Mouse (Mus musculus) embryonic facial prominence, embryonic 13.5 days (tissue): ENCODE measurements around the gene Fam234a. TPM values are rescaled to one million over a fixed set of nuclear protein-coding genes. Genes with fewer than 3 reads are reported as not detected.
"Not testable (repeated sequence)": the region's sequence is repeated elsewhere in the genome, so short reads cannot be mapped to it uniquely, and the experiment has no call there.

ENCODE experiments used
- ATAC-seq: fragments of 200-750 bp; cut with Nextera tagmentation; 2 replicates; pipeline ENCODE4 v1.8.0; 2017; ENCODE audit warnings: low read depth; ENCODE audit not compliant: insufficient number of reproducible peaks, insufficient read depth, low FRiP score, low TSS enrichment
- H3K27ac ChIP-seq: fragments of 300-500 bp; sonication (generic); 2 replicates; pipeline ENCODE4 v1.5.1; 2015; ENCODE audit warnings: moderate library complexity, mild to moderate bottlenecking, inconsistent platforms
- H3K27me3 ChIP-seq: fragments of 300-500 bp; sonication (generic); 2 replicates; pipeline ENCODE4 v1.6.1; 2015; ENCODE audit warnings: mild to moderate bottlenecking, inconsistent platforms
- H3K36me3 ChIP-seq: fragments of 300-500 bp; sonication (generic); 2 replicates; pipeline ENCODE4 v1.6.1; 2015; ENCODE audit warnings: mild to moderate bottlenecking, inconsistent platforms
- H3K4me1 ChIP-seq: fragments of 300-500 bp; sonication (generic); 2 replicates; pipeline ENCODE4 v1.6.1; 2015; ENCODE audit warnings: inconsistent platforms
- H3K4me2 ChIP-seq: fragments of 300-500 bp; sonication (generic); 2 replicates; pipeline ENCODE4 v1.6.1; 2015; ENCODE audit warnings: moderate library complexity, mild to moderate bottlenecking, inconsistent platforms
- H3K4me3 ChIP-seq: fragments of 300-500 bp; sonication (generic); 2 replicates; pipeline ENCODE4 v1.5.1; 2015; ENCODE audit warnings: mild to moderate bottlenecking, inconsistent platforms
- H3K9ac ChIP-seq: fragments of 300-500 bp; sonication (generic); 2 replicates; pipeline ENCODE4 v1.6.1; 2015; ENCODE audit warnings: mild to moderate bottlenecking, inconsistent platforms
- H3K9me3 ChIP-seq: fragments of 300-500 bp; sonication (generic); 2 replicates; pipeline ENCODE4 v1.6.1; 2016; ENCODE audit warnings: inconsistent platforms
- WGBS: fragments of 180-500 bp; shearing (Covaris S2); methylation state at CpG from one replicate; pipeline ENCODE4 v1.1.7; 2015; ENCODE audit warnings: mixed read lengths; 5-methylcytosine and 5-hydroxymethylcytosine counted together
- polyA plus RNA-seq: library from polyadenylated mRNA; unstranded; fragments of >200 nt; fragmentation: Nextera tagmentation; extraction: Ambion mirVana; gene quantifications from 2 replicates; pipeline ENCODE4 v1.2.1, GENCODE M21; 2015

Gene Fam234a
- polyA plus RNA-seq, 1 experiment from 2014 or later = 43.1 TPM

GRCm38 (mm10) chr17:26200831-26201705, 43.0 kb downstream of the Fam234a start:
- H3K9ac ChIP-seq = peak overlapping the region; percentile 76
- peak overlapping the region; percentile 97 for H3K4me2 ChIP-seq
- ATAC-seq = peak; percentile 33; the same call in 1 of the 2 replicates
- no peak overlapping the region for H3K27ac ChIP-seq
- H3K9me3 ChIP-seq = no peaks in the 10 kb centered on the region
- peaks cover 20% of the 10 kb centered on the region for H3K36me3 ChIP-seq
- H3K27me3 ChIP-seq = peaks cover 59% of the 10 kb centered on the region
- 1% methylated on average over 89 of the region's 92 CpGs for WGBS
- H3K4me1 ChIP-seq = peaks cover 28% of the 10 kb centered on the region
- peak overlapping the region; percentile 60 for H3K4me3 ChIP-seq

- H3K36me3 ChIP-seq = peaks cover 42% of the 10 kb centered on the region
- H3K9ac ChIP-seq = no peak within 1 kb of the TSS
- no peaks in the 10 kb centered on the region for H3K9me3 ChIP-seq
- H3K4me2 ChIP-seq = no peak within 1 kb of the TSS
- ATAC-seq = no peak
- no peak within 1 kb of the TSS for H3K27ac ChIP-seq
- peaks cover 52% of the 10 kb centered on the region for H3K27me3 ChIP-seq
- peaks cover 28% of the 10 kb centered on the region for H3K4me1 ChIP-seq
- 84% methylated on average over 4 of the region's 4 CpGs for WGBS
- H3K4me3 ChIP-seq = no peak within 1 kb of the TSS
Observed at GRCm38 (mm10) chr17:26198892-26199291, 45.1 kb downstream of the Fam234a start, which contains the start of gene Pdia2. Gene Pdia2, minus strand, starts transcription at chr17:26199087.

GRCm38 (mm10) chr17:26192481-26193190, 51.4 kb downstream of the Fam234a start:
- no peak overlapping the region for H3K27ac ChIP-seq
- no peak overlapping the region for H3K9ac ChIP-seq
- H3K9me3 ChIP-seq = no peaks in the 10 kb centered on the region
- peaks cover 98% of the 10 kb centered on the region for H3K36me3 ChIP-seq
- 96% methylated on average over 15 of the region's 15 CpGs for WGBS
- H3K4me3 ChIP-seq = no peak overlapping the region
- H3K4me2 ChIP-seq = no peak overlapping the region
- no peaks in the 10 kb centered on the region for H3K4me1 ChIP-seq
- ATAC-seq = no peak
- H3K27me3 ChIP-seq = no peaks in the 10 kb centered on the region

- ATAC-seq, H3K27ac ChIP-seq, H3K4me1 ChIP-seq, H3K27me3 ChIP-seq, H3K9me3 ChIP-seq, H3K4me3 ChIP-seq, H3K9ac ChIP-seq, H3K4me2 ChIP-seq: not testable (repeated sequence)
- H3K36me3 ChIP-seq = peaks cover 97% of the 10 kb centered on the region
- WGBS = 90% methylated on average over 7 of the region's 7 CpGs
Observed at GRCm38 (mm10) chr17:26191486-26191885, 52.6 kb downstream of the Fam234a start.

- ATAC-seq = no peak
- peaks cover 95% of the 10 kb centered on the region for H3K36me3 ChIP-seq
- H3K4me3 ChIP-seq = no peak overlapping the region
- no peak overlapping the region for H3K9ac ChIP-seq
- H3K4me2 ChIP-seq = no peak overlapping the region
- H3K9me3 ChIP-seq = no peaks in the 10 kb centered on the region
- no peaks in the 10 kb centered on the region for H3K27me3 ChIP-seq
- 94% methylated on average over 11 of the region's 11 CpGs for WGBS
- H3K4me1 ChIP-seq = no peaks in the 10 kb centered on the region
- no peak overlapping the region for H3K27ac ChIP-seq
Observed at GRCm38 (mm10) chr17:26188091-26188805, 55.8 kb downstream of the Fam234a start.

- Histone ChIP-seq H3K27me3 (no peaks in the 10 kb centered on the region), H3K27ac (no peak overlapping the region), H3K9ac (no peak overlapping the region), H3K4me3 (no peak overlapping the region), H3K9me3 (no peaks in the 10 kb centered on the region), H3K4me1 (no peaks in the 10 kb centered on the region), H3K4me2 (no peak overlapping the region), H3K36me3 (peaks cover 95% of the 10 kb centered on the region)
- ATAC-seq = 0 out of 2 replicates have a peak, but pooled peaks have one; percentile 20
- WGBS = 98% methylated on average over 5 of the region's 5 CpGs
Observed at GRCm38 (mm10) chr17:26187592-26187991, 56.5 kb downstream of the Fam234a start.

- no peak overlapping the region for H3K27ac ChIP-seq
- peaks cover 65% of the 10 kb centered on the region for H3K36me3 ChIP-seq
- H3K9ac ChIP-seq = no peak overlapping the region
- no peak overlapping the region for H3K4me2 ChIP-seq
- no peak overlapping the region for H3K4me3 ChIP-seq
- no peaks in the 10 kb centered on the region for H3K4me1 ChIP-seq
- no peaks in the 10 kb centered on the region for H3K9me3 ChIP-seq
- no peak for ATAC-seq
- WGBS = 92% methylated on average over 3 of the region's 3 CpGs
- no peaks in the 10 kb centered on the region for H3K27me3 ChIP-seq
Observed at GRCm38 (mm10) chr17:26181179-26181578, 62.9 kb downstream of the Fam234a start.

- no peak for ATAC-seq
- Histone ChIP-seq H3K9me3 (no peaks in the 10 kb centered on the region), H3K4me2 (no peak overlapping the region), H3K27me3 (no peaks in the 10 kb centered on the region), H3K4me3 (no peak overlapping the region), H3K36me3 (peaks cover 60% of the 10 kb centered on the region), H3K27ac (no peak overlapping the region), H3K9ac (no peak overlapping the region), H3K4me1 (no peaks in the 10 kb centered on the region)
Observed at GRCm38 (mm10) chr17:26178611-26179010, 65.4 kb downstream of the Fam234a start.

- 86% methylated on average over 2 of the region's 2 CpGs for WGBS
- not testable (repeated sequence) for H3K4me3 ChIP-seq, H3K27ac ChIP-seq, H3K4me2 ChIP-seq, H3K9ac ChIP-seq, H3K4me1 ChIP-seq, ATAC-seq, H3K9me3 ChIP-seq, H3K27me3 ChIP-seq
- H3K36me3 ChIP-seq = peaks cover 54% of the 10 kb centered on the region
Observed at GRCm38 (mm10) chr17:26175248-26175647, 68.8 kb downstream of the Fam234a start.

- H3K4me2 ChIP-seq = no peak overlapping the region
- no peak for ATAC-seq
- H3K27me3 ChIP-seq = no peaks in the 10 kb centered on the region
- no peak overlapping the region for H3K4me3 ChIP-seq
- H3K36me3 ChIP-seq = peaks cover 20% of the 10 kb centered on the region
- H3K9me3 ChIP-seq = no peaks in the 10 kb centered on the region
- 0 out of 2 replicates have a peak, but pooled peaks cover 3% of the 10 kb centered on the region for H3K4me1 ChIP-seq
- 89% methylated on average over 2 of the region's 2 CpGs for WGBS
- H3K27ac ChIP-seq = no peak overlapping the region
- no peak overlapping the region for H3K9ac ChIP-seq
Observed at GRCm38 (mm10) chr17:26168039-26168438, 76.0 kb downstream of the Fam234a start.

- Histone ChIP-seq H3K36me3 (peaks cover 8% of the 10 kb centered on the region; the same call in 1 of the 2 replicates), H3K4me2 (no peak overlapping the region), H3K27ac (no peak overlapping the region), H3K9ac (no peak overlapping the region), H3K27me3 (no peaks in the 10 kb centered on the region), H3K4me1 (0 out of 2 replicates have a peak, but pooled peaks cover 5% of the 10 kb centered on the region), H3K9me3 (no peaks in the 10 kb centered on the region), H3K4me3 (no peak overlapping the region)
- no peak for ATAC-seq
- 87% methylated on average over 1 of the region's 1 CpGs for WGBS
Observed at GRCm38 (mm10) chr17:26162736-26163135, 81.3 kb downstream of the Fam234a start.
